Mouse (Mus musculus): Measurements from ENCODE around the gene Jph4. TPM values are rescaled to one million over a fixed set of nuclear protein-coding genes. Genes with fewer than 3 reads are reported as not detected.

The Jph4 gene
- total RNA-seq, 2 experiments from 2014 or later = 4.3 to 7.5 TPM

GRCm38 (mm10) chr14:55063581-55064381, 53.0 kb downstream of the Jph4 start:
- DNase-seq = peak; percentile 46

- DNase-seq = no peak
Observed at GRCm38 (mm10) chr14:55063117-55063516, 53.6 kb downstream of the Jph4 start.

- DNase-seq = peak; percentile 33
Observed at GRCm38 (mm10) chr14:55062626-55063025, 54.1 kb downstream of the Jph4 start.

GRCm38 (mm10) chr14:55061845-55062244, 54.9 kb downstream of the Jph4 start:
- DNase-seq = no peak

- no peak for DNase-seq
Observed at GRCm38 (mm10) chr14:55059931-55060330, 56.8 kb downstream of the Jph4 start.

- DNase-seq = no peak
Observed at GRCm38 (mm10) chr14:55059009-55059408, 57.7 kb downstream of the Jph4 start.

Other genes with a start within 250 kb of the Jph4 start
- gene Homez, start 246.0 kb downstream of the Jph4 start, total RNA-seq (2021) = 10 to 100 TPM; 12.2 to 18.1 TPM
- 10 to 100 TPM; 11.2 to 16.6 TPM for gene Ppp1r3e, start 239.4 kb downstream of the Jph4 start, total RNA-seq (2021)
- gene Bcl2l2, start 233.6 kb downstream of the Jph4 start, total RNA-seq (2021) = 10 to 100 TPM; 39.3 to 44.2 TPM
- 1 to 10 TPM; 1.2 to 7.1 TPM for gene Gm20521, start 233.5 kb downstream of the Jph4 start, total RNA-seq (2021)
- 100 to 1,000 TPM; 159 to 198 TPM for gene Pabpn1, start 224.4 kb downstream of the Jph4 start, total RNA-seq (2021)
- gene Slc22a17, start 203.8 kb downstream of the Jph4 start, total RNA-seq (2021) = 10 to 100 TPM; 29.8 to 37.2 TPM
- gene Efs, start 190.8 kb downstream of the Jph4 start, total RNA-seq (2021) = 1 to 10 TPM; 7.4 to 9.9 TPM
- gene Il25, start 184.2 kb downstream of the Jph4 start, total RNA-seq (2021) = not detected
- gene Cmtm5, start 180.7 kb downstream of the Jph4 start, total RNA-seq (2021) = 1 to 10 TPM; 1.3 to 2.6 TPM
- 10 to 100 TPM in 1 of 2 experiments, 1 to 10 TPM in 1; 5.1 to 22.1 TPM for gene Myh6, start 150.0 kb downstream of the Jph4 start, total RNA-seq (2021)
- not detected for gene Gm17428, start 140.0 kb downstream of the Jph4 start, total RNA-seq (2021)
- 100 to 1,000 TPM in 1 of 2 experiments, 10 to 100 TPM in 1; 24.9 to 114 TPM for gene Myh7, start 122.3 kb downstream of the Jph4 start, total RNA-seq (2021)
- gene Ngdn, start 101.5 kb downstream of the Jph4 start, total RNA-seq (2021) = 10 to 100 TPM; 32.9 to 38.1 TPM
- gene Zfhx2, start 24.6 kb downstream of the Jph4 start, total RNA-seq (2021) = 1 to 10 TPM; 5.2 to 9.9 TPM
- gene Thtpa, start 22.2 kb downstream of the Jph4 start, total RNA-seq (2021) = 10 to 100 TPM; 13.2 to 17.5 TPM
- gene Ap1g2, start 10.3 kb downstream of the Jph4 start, total RNA-seq (2021) = 10 to 100 TPM; 20.0 to 31.3 TPM
- gene Dhrs2, start 105.1 kb upstream of the Jph4 start, total RNA-seq (2021) = under 1 TPM in 1 of 2 experiments, not detected in 1; 0.24 TPM

Data from adrenal gland, postnatal 10 days (tissue).